Mouse (Mus musculus) E14TG2a.4 (cell line): Measurements from ENCODE around the gene Frmpd2.
A peak's percentile ranks its signal among the peaks of the same experiment; 100 is the strongest.

ENCODE experiments used
- H3K27me3 ChIP-seq: 2 replicates; pipeline ENCODE4 v1.6.1; 2014; ENCODE audit warnings: low read length, control low read depth; ENCODE audit not compliant: insufficient read depth
- H3K36me3 ChIP-seq: 2 replicates; pipeline ENCODE4 v1.6.1; 2014; ENCODE audit warnings: low read length, control low read depth; ENCODE audit not compliant: insufficient read depth
- H3K4me1 ChIP-seq: replicated peaks from 2 replicates; pipeline ENCODE4 v1.6.1; 2014; ENCODE audit warnings: low read depth, low read length, control low read depth
- H3K4me3 ChIP-seq: replicated peaks from 2 replicates; pipeline ENCODE4 v1.5.1; 2014; ENCODE audit warnings: mild to moderate bottlenecking, low read length
- H3K9me3 ChIP-seq: 2 replicates; pipeline ENCODE4 v1.6.1; 2014; ENCODE audit warnings: low read length, control low read depth
- CTCF ChIP-seq: conservative IDR thresholded peaks from 2 replicates; pipeline ENCODE4 v1.5.1; 2014; ENCODE audit warnings: low read length
- NANOG ChIP-seq: IDR thresholded peaks from 2 replicates; pipeline ENCODE4 v1.6.1; 2014; ENCODE audit warnings: borderline replicate concordance, low read length, mixed read lengths
- POU5F1 ChIP-seq: IDR thresholded peaks from 2 replicates; pipeline ENCODE4 v1.6.1; 2014; ENCODE audit warnings: low read length, borderline replicate concordance

Frmpd2 gene

GRCm38 (mm10) chr14:33545565-33546143, 74.2 kb downstream of the Frmpd2 start:
- Histone ChIP-seq H3K9me3 (no peaks in the 10 kb centered on the region), H3K36me3 (no peaks in the 10 kb centered on the region), H3K4me1 (no peaks in the 10 kb centered on the region), H3K27me3 (no peaks in the 10 kb centered on the region), H3K4me3 (no peak overlapping the region)
- TF ChIP-seq POU5F1 (no peak), NANOG (no peak), CTCF (no peak)

- Histone ChIP-seq H3K36me3 (no peaks in the 10 kb centered on the region), H3K27me3 (no peaks in the 10 kb centered on the region), H3K4me3 (no peak overlapping the region), H3K9me3 (no peaks in the 10 kb centered on the region), H3K4me1 (no peaks in the 10 kb centered on the region)
- TF ChIP-seq POU5F1 (no peak), CTCF (no peak), NANOG (no peak)
These were observed 77.2 kb downstream of the Frmpd2 start for GRCm38 (mm10) chr14:33548650-33549049.

GRCm38 (mm10) chr14:33549856-33550255, 78.4 kb downstream of the Frmpd2 start:
- H3K36me3 ChIP-seq: no peaks in the 10 kb centered on the region
- TF ChIP-seq NANOG (no peak), POU5F1 (no peak)
- H3K9me3 ChIP-seq: no peaks in the 10 kb centered on the region
- no peaks in the 10 kb centered on the region for H3K27me3 ChIP-seq
- H3K4me3 ChIP-seq: no peak overlapping the region
- no peaks in the 10 kb centered on the region for H3K4me1 ChIP-seq

GRCm38 (mm10) chr14:33570737-33571136, 99.2 kb downstream of the Frmpd2 start:
- peaks cover 13% of the 10 kb centered on the region; the same call in 1 of the 2 replicates for H3K9me3 ChIP-seq
- no peaks in the 10 kb centered on the region for H3K36me3 ChIP-seq
- no peaks in the 10 kb centered on the region for H3K4me1 ChIP-seq
- H3K27me3 ChIP-seq: no peaks in the 10 kb centered on the region
- no peak overlapping the region for H3K4me3 ChIP-seq
- TF ChIP-seq NANOG: no peak
- TF ChIP-seq POU5F1: no peak
- TF ChIP-seq CTCF: no peak

GRCm38 (mm10) chr14:33573643-33574042, 102.1 kb downstream of the Frmpd2 start:
- Histone ChIP-seq H3K36me3 (no peaks in the 10 kb centered on the region), H3K27me3 (no peaks in the 10 kb centered on the region), H3K4me3 (no peak overlapping the region), H3K4me1 (no peaks in the 10 kb centered on the region), H3K9me3 (peaks cover 13% of the 10 kb centered on the region; the same call in 1 of the 2 replicates)
- TF ChIP-seq NANOG (no peak), POU5F1 (no peak), CTCF (no peak)

- no peaks in the 10 kb centered on the region for H3K36me3 ChIP-seq
- peaks cover 6% of the 10 kb centered on the region; the same call in 1 of the 2 replicates for H3K9me3 ChIP-seq
- no peaks in the 10 kb centered on the region for H3K4me1 ChIP-seq
- no peaks in the 10 kb centered on the region for H3K27me3 ChIP-seq
- H3K4me3 ChIP-seq: no peak overlapping the region
- TF ChIP-seq NANOG: no peak
- TF ChIP-seq CTCF: peak; percentile 19; the same call in 1 of the 2 replicates
- no peak for TF ChIP-seq POU5F1
These were observed 108.4 kb downstream of the Frmpd2 start for GRCm38 (mm10) chr14:33579771-33580484.

- Histone ChIP-seq H3K27me3 (peaks cover 6% of the 10 kb centered on the region), H3K9me3 (no peaks in the 10 kb centered on the region), H3K4me1 (peaks cover 6% of the 10 kb centered on the region), H3K36me3 (no peaks in the 10 kb centered on the region), H3K4me3 (peak within 1 kb of the TSS; percentile 57)
- TF ChIP-seq NANOG (no peak), POU5F1 (no peak), CTCF (peak; percentile 85)
These were observed 117.5 kb downstream of the Frmpd2 start, which contains the start of gene Ptpn20 for GRCm38 (mm10) chr14:33588951-33589350. TSS of gene Ptpn20 (plus strand) at chr14:33589207.

- no peaks in the 10 kb centered on the region for H3K4me1 ChIP-seq
- no peak overlapping the region for H3K4me3 ChIP-seq
- TF ChIP-seq CTCF (no peak), POU5F1 (no peak)
- no peaks in the 10 kb centered on the region for H3K9me3 ChIP-seq
- H3K36me3 ChIP-seq: no peaks in the 10 kb centered on the region
- H3K27me3 ChIP-seq: no peaks in the 10 kb centered on the region
These were observed 127.1 kb downstream of the Frmpd2 start for GRCm38 (mm10) chr14:33598376-33599130.
